Mouse (Mus musculus) liver, postnatal 0 days (tissue): Measurements from ENCODE around the gene Ism1.

ENCODE experiments used
- CTCF ChIP-seq: sonication (generic); IDR thresholded peaks from 2 replicates; pipeline ENCODE4 v1.5.1; 2016; ENCODE audit warnings: antibody characterized with exemption, low read depth
- EP300 ChIP-seq: IDR thresholded peaks from 2 replicates; pipeline ENCODE4 v1.6.1; 2016; ENCODE audit warnings: antibody characterized with exemption, low read depth, mild to moderate bottlenecking

DNA sequence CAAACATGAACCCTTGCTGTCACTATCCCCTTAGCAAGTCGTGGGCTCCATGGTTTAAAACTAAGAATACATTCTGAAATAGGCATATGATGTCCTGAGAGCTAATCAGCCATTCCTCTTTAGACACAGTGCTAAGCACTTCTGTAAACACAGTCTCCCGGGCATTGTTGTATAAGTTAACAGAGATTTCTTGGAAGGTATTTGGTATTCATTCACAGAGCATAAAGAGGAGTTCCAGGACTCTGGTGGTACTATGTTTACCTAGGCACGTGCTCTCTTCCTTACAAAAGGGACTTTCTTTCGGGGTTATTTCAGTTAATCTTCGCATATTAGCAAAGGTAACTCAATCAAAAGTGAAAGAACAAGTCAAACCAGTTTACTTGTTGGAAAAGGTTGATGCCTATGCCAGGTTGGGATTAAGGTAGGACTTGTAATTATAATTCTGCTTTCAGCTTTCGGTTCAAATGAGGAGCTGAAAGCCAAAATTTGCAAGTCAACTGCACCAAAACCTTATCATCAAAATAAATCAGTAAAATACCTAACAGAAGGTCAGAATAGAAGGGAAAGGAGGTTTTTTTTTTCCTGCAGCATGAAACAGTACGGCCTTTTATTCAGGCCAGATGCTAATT, 36.1 kb upstream of the Ism1 start:
- TF ChIP-seq CTCF (no peak), EP300 (no peak)
